Mouse (Mus musculus): Measurements from ENCODE around the gene Capn15.

GRCm38 (mm10) chr17:26004711-26005110 is 19.1 kb upstream of the Capn15 start:
- TF ChIP-seq POLR2AphosphoS2 (IDR thresholded peaks at IDR 0.05; ENCODE audit: insufficient read length, low read depth) (no peak), POLR2A (IDR thresholded peaks at IDR 0.05; ENCODE audit: insufficient read length, low read depth) (no peak), SRF (IDR thresholded peaks at IDR 0.05; ENCODE audit: control insufficient read depth, insufficient read length, low read depth) (no peak), CEBPB (IDR thresholded peaks at IDR 0.05; ENCODE audit: insufficient read depth, poor library complexity, severe bottlenecking) (no peak), MYOG (IDR thresholded peaks at IDR 0.05; ENCODE audit: control insufficient read depth in 1 of 3, insufficient read depth in 1 of 3, insufficient read length in 2 of 3, low read depth in 2 of 3) (no peak), TCF12 (IDR thresholded peaks at IDR 0.05; ENCODE audit: insufficient read depth, poor library complexity, severe bottlenecking) (no peak), MAX (IDR thresholded peaks at IDR 0.05; ENCODE audit: low read depth) (no peak), E2F4 (IDR thresholded peaks at IDR 0.05; ENCODE audit: insufficient read depth) (no peak)

All from myocyte (in vitro differentiated cells).